ENCODE assay signal across 8 mouse cellular contexts in genomic region chr8:83573140-83573875, GRCm38 (mm10). TPM values are rescaled to one million over a fixed set of nuclear protein-coding genes. Genes with fewer than 3 reads are reported as not detected.
DNase-seq lines count a peak whose midpoint lies in the region; TF ChIP-seq lines count a peak whose summit lies in the region.
"Had no signal": no experiment of that assay in that cellular context is flagged by ENCODE, and none has a peak within 500 bp of the region (broad histone marks: within the 10 kb centered on the region; RNA-seq: fewer than 3 reads in every experiment).

No protein-coding gene starts in this region.

- 0 out of 2 replicates have a peak, but pooled peaks have one; percentile 55 for TF ChIP-seq POLR2A in bone marrow, adult 2 months (IDR thresholded peaks at IDR 0.05; ENCODE audit: borderline replicate concordance, control insufficient read depth, low read depth, low read length)
- TF ChIP-seq POLR2A in small intestine, adult 2 months (IDR thresholded peaks at IDR 0.05; ENCODE audit: low read depth, low read length): no peak

- peak overlapping the region; percentile 94 for H3K27ac ChIP-seq in bone marrow, adult 2 months (ENCODE audit: control insufficient read depth, insufficient read depth, low read depth, low read length, poor library complexity)
- no peak overlapping the region for H3K27ac ChIP-seq in small intestine, adult 2 months (ENCODE audit: insufficient read depth, low read depth, low read length)

- intact Hi-C loops in left cerebral cortex, postnatal 10 days (cut with DNase I): no loop called here

- peaks cover 5% of the 10 kb centered on the region; the same call in 1 of the 2 replicates for H3K4me1 ChIP-seq in bone marrow, adult 2 months (ENCODE audit: control insufficient read depth, insufficient read depth, low read length)
- peaks cover 3% of the 10 kb centered on the region for H3K4me1 ChIP-seq in small intestine, adult 2 months (ENCODE audit: control insufficient read depth, insufficient read depth, insufficient read length, low read length)

- 43% methylated on average over 18 of the region's 18 CpGs for WGBS in bone marrow, adult 2 months
- WGBS in small intestine, adult 2 months: 75% methylated on average over 18 of the region's 18 CpGs

- H3K36me3 ChIP-seq in small intestine, adult 2 months (ENCODE audit: control insufficient read depth, insufficient read depth, low read length): peaks cover 21% of the 10 kb centered on the region

- H3K27me3 ChIP-seq in small intestine, adult 2 months (ENCODE audit: control insufficient read depth, insufficient read depth, low read length): no peaks in the 10 kb centered on the region

- H3K4me3 ChIP-seq in bone marrow, adult 2 months (replicated peaks; ENCODE audit: control insufficient read depth, low read depth, low read length): peak overlapping the region; percentile 64
- H3K4me3 ChIP-seq in small intestine, adult 2 months (ENCODE audit: low read depth, low read length): peak overlapping the region; percentile 45

- peak; percentile 36 for DNase-seq in layer of hippocampus, adult 11-12 months (ENCODE audit: low spot score)
- no peak for DNase-seq in layer of hippocampus, adult 9-10 months (ENCODE audit: low spot score)
- DNase-seq in frontal cortex, postnatal 14 days (ENCODE audit: low spot score in 2 of 2): peak; percentile 4 to 5
- DNase-seq in left cerebral cortex, postnatal 10 days (ENCODE audit: extremely low spot score in 1 of 2, low spot score in 2 of 2): peak; percentile 0 to 46
- DNase-seq in urinary bladder, adult 2 months (ENCODE audit: low spot score): no peak

- 0 out of 2 replicates have a peak, but pooled peaks have one; percentile 14 for TF ChIP-seq CTCF in bone marrow, adult 2 months (IDR thresholded peaks at IDR 0.05; ENCODE audit: control insufficient read depth, insufficient read depth, low read length)
- TF ChIP-seq CTCF in small intestine, adult 2 months (IDR thresholded peaks at IDR 0.05; ENCODE audit: extremely low read depth, insufficient read length, insufficient replicate concordance, low read depth, low read length): no peak

RNA-seq across cellular contexts. Expression of gene Ndufb7, which starts 6.8 kb away (rescaled TPM):
- polyA plus RNA-seq in bone marrow, adult 2 months (2011; ENCODE audit: insufficient read depth, insufficient read length, low replicate concordance, missing spikeins): 240 and 480 TPM in 2 replicates
- 100 to 1,000 TPM; 141 to 145 TPM for total RNA-seq in left cerebral cortex, postnatal 10 days (2021)
- polyA plus RNA-seq in small intestine, adult 2 months (2012; rRNA removed): 531 and 683 TPM in 2 replicates
- 241 and 263 TPM in 2 replicates for polyA plus RNA-seq in urinary bladder, adult 2 months (2012; rRNA removed)

RNA-seq across cellular contexts. Expression of gene Tecr, which starts 34.5 kb away (rescaled TPM):
- 136 and 233 TPM in 2 replicates for polyA plus RNA-seq in bone marrow, adult 2 months (2011; ENCODE audit: insufficient read depth, insufficient read length, low replicate concordance, missing spikeins)
- total RNA-seq in left cerebral cortex, postnatal 10 days (2021): 100 to 1,000 TPM; 642 to 649 TPM
- 184 and 322 TPM in 2 replicates for polyA plus RNA-seq in small intestine, adult 2 months (2012; rRNA removed)
- polyA plus RNA-seq in urinary bladder, adult 2 months (2012; rRNA removed): 298 and 313 TPM in 2 replicates

RNA-seq across cellular contexts. Expression of gene Dnajb1, which starts 34.7 kb away (rescaled TPM):
- polyA plus RNA-seq in bone marrow, adult 2 months (2011; ENCODE audit: insufficient read depth, insufficient read length, low replicate concordance, missing spikeins): 23.8 and 23.9 TPM in 2 replicates
- 10 to 100 TPM; 35.9 to 36.3 TPM for total RNA-seq in left cerebral cortex, postnatal 10 days (2021)
- polyA plus RNA-seq in small intestine, adult 2 months (2012; rRNA removed): 21.1 and 34.0 TPM in 2 replicates
- 30.7 and 36.8 TPM in 2 replicates for polyA plus RNA-seq in urinary bladder, adult 2 months (2012; rRNA removed)

RNA-seq across cellular contexts. Expression of gene Olfr370, which starts 37.7 kb away (rescaled TPM):
- polyA plus RNA-seq in bone marrow, adult 2 months (2011; ENCODE audit: insufficient read depth, insufficient read length, low replicate concordance, missing spikeins): not detected in 2 replicates
- not detected for total RNA-seq in left cerebral cortex, postnatal 10 days (2021)
- not detected in 2 replicates for polyA plus RNA-seq in small intestine, adult 2 months (2012; rRNA removed)
- polyA plus RNA-seq in urinary bladder, adult 2 months (2012; rRNA removed): not detected in 2 replicates
- total RNA-seq: layer of hippocampus, postnatal 14 days had no signal

Comparison
In these comparisons a context has a peak if more than half of its experiments do, and no peak if none do; other contexts are left out.
1. DNase-seq: peak in layer of hippocampus, adult 11-12 months (single experiment), frontal cortex, postnatal 14 days (2 of 2) and left cerebral cortex, postnatal 10 days (2 of 2); none in layer of hippocampus, adult 9-10 months (single experiment) and urinary bladder, adult 2 months (single experiment).